Mouse (Mus musculus) megakaryocyte, embryonic 14.5 days (primary cell): Measurements from ENCODE around the gene Sapcd1. TPM values are rescaled to one million over a fixed set of nuclear protein-coding genes. Genes with fewer than 3 reads are reported as not detected.
A peak's percentile ranks its signal among the peaks of the same experiment; 100 is the strongest.

Source experiments
- H3K27me3 ChIP-seq: replicated peaks from 2 replicates; pipeline ENCODE3; 2012; ENCODE audit warnings: inconsistent platforms
- H3K36me3 ChIP-seq: replicated peaks from 2 replicates; pipeline ENCODE3; 2012; ENCODE audit warnings: low read length, inconsistent platforms, mixed read lengths
- H3K4me1 ChIP-seq: 2 replicates; pipeline ENCODE4 v1.6.1; 2012; ENCODE audit warnings: inconsistent platforms
- H3K4me3 ChIP-seq: replicated peaks from 2 replicates; pipeline ENCODE3; 2012; ENCODE audit warnings: moderate library complexity, mild to moderate bottlenecking, inconsistent platforms
- H3K9me3 ChIP-seq: 2 replicates; pipeline ENCODE4 v1.6.1; 2012; ENCODE audit warnings: inconsistent platforms
- FLI1 ChIP-seq: IDR thresholded peaks from 2 replicates; pipeline ENCODE4 v1.6.1; 2012; ENCODE audit warnings: low read length, inconsistent platforms, mixed read lengths
- GATA1 ChIP-seq: IDR thresholded peaks from 3 replicates; pipeline ENCODE4 v1.6.1; 2012; ENCODE audit warnings: mixed read lengths, low read length, inconsistent platforms, borderline replicate concordance
- polyA plus RNA-seq: library from polyadenylated mRNA; stranded (reverse); fragments of >175 nt; gene quantifications from 2 replicates; pipeline ENCODE4 v1.2.3, GENCODE M21; 2012; ENCODE audit warnings: low replicate concordance; ENCODE audit not compliant: insufficient read depth

Sapcd1 gene
- 4.1 and 5.4 TPM in 2 replicates for polyA plus RNA-seq

DNA sequence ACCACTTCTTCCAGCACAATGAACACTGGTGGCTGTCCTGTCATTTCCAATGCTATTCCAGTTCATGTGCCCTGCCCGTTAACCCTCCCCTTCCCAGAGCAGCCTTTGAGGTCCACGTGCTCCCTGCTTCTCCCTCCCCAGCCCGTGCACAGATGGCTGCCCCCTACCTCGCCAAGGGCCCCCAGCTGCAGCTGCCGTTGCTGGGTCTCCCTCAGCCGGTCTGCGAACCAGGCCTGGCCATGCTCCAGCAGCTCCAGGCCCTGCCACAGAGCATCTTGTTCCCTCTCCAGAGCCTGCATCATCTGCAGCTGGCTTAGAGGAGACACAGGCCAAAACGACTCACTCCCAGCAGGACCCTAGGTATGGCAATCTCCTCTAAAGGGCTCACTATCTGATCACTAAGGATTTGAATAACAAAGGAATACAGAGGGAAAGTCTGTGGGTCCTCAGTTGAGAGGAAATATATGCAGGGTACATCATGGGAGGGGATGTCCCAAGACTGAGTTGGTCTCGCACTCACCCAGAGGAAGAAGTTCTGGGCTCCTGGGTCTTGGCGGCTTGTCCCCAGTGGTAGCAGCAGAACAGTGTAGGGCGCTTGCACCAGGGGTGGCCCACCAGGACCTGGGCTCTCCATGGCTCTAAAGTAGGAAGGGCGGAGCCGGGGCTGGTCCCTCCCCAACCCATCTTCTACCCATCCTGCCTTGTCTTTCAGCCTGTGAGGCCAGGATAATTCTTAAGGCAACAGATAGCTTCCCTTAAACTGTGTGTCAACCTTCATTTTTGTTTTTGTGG is at the start of gene Sapcd1:
Gene Sapcd1, minus strand, starts transcription at position 740 of the 792 bp plus-strand sequence.
- H3K36me3 ChIP-seq, result peaks cover 51% of the 10 kb centered on the region
- peaks cover 98% of the 10 kb centered on the region for H3K4me1 ChIP-seq
- peaks cover 2% of the 10 kb centered on the region for H3K27me3 ChIP-seq
- H3K4me3 ChIP-seq, result peak within 1 kb of the TSS; percentile 38
- no peaks in the 10 kb centered on the region for H3K9me3 ChIP-seq
- TF ChIP-seq FLI1 (no peak), GATA1 (no peak)

DNA sequence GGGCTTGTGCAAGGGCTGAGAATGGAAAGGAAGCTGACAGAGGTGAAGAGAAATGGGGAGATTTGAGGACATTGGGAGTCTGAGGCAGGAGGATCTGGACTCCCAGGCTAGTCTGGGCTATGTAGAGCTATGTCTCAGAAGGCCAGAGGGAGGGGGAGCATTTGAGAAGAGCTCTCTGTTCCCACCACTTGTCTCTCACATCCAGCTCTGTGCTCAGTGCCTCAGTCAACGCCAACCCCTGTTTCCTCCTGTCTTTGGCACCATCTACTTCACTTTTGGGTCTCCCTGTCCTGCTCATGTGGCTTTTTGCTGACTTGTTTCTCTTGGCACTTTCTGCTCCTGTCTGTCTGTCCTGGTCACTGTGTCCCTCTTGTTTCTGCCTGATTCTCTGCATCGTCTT is 49.5 kb upstream of the Sapcd1 start:
- 0 out of 2 replicates have a peak, but pooled peaks cover 3% of the 10 kb centered on the region for H3K9me3 ChIP-seq
- H3K4me1 ChIP-seq, result peaks cover 91% of the 10 kb centered on the region
- H3K36me3 ChIP-seq, result peaks cover 77% of the 10 kb centered on the region
- H3K4me3 ChIP-seq, result peak overlapping the region; percentile 66
- TF ChIP-seq FLI1, result no peak
- TF ChIP-seq GATA1, result no peak
- H3K27me3 ChIP-seq, result no peaks in the 10 kb centered on the region

DNA sequence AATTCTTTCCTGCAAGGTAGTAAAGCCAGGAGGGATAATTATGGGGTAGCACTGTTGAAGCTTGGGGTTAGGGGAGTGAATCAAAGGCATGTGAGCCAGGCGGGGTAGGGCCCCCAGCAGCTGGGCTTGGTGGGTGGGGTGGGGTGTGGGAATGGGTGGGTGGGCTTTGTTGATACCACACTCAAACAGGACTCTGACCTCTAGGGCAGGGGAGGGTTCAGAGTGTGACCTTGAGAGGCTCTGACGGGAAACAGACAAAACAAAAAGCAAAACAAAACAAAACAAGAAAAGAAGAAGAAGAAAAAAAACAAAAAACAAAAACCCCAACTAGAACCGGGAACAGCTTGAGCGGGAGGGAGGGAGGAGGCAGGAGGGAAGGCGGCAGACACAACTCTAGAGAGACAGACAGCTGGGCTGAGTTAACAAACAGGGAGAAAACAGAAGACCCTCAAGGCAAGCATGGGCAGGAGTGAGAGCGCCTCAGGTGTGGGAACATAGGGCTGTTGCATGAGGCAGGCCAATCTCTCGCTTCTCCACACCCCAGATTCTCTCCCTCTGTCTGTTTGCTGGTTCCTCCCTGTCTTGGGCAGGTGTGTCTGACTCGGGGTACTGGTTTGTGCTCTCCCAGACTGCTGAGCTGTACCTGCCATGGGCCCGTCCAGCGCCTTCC is 48.8 kb upstream of the Sapcd1 start, which contains the start of gene Ly6g6e:
Gene Ly6g6e, plus strand, starts transcription at position 396 of the 670 bp plus-strand sequence.
- H3K27me3 ChIP-seq, result no peaks in the 10 kb centered on the region
- H3K36me3 ChIP-seq, result peaks cover 78% of the 10 kb centered on the region
- peak within 1 kb of the TSS; percentile 86 for H3K4me3 ChIP-seq
- TF ChIP-seq GATA1 (no peak), FLI1 (no peak)
- peaks cover 91% of the 10 kb centered on the region for H3K4me1 ChIP-seq
- 0 out of 2 replicates have a peak, but pooled peaks cover 3% of the 10 kb centered on the region for H3K9me3 ChIP-seq

DNA sequence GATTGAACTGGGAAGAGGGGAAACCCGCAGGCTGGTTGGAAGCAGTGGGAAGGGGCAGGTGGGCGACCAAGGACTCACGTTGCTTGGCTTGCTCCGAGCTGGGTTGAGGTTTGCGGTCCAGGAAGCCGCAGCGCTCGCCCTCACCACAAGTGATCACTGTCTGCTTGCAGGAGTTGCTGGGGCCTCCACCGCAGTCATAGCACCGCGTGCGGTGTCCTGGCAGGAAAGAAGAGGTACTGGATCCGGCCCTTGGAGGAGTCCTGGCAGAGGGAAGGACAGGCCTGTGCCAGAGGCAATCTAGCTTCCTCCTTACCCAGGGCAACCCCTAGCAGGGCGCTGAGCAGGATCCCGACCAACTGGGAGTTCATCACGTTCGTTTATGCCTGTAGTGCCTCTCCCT is 46.3 kb upstream of the Sapcd1 start:
- TF ChIP-seq FLI1 (no peak), GATA1 (no peak)
- Histone ChIP-seq H3K4me3 (peak overlapping the region; percentile 42), H3K9me3 (0 out of 2 replicates have a peak, but pooled peaks cover 3% of the 10 kb centered on the region), H3K27me3 (peaks cover 4% of the 10 kb centered on the region), H3K4me1 (peaks cover 91% of the 10 kb centered on the region), H3K36me3 (peaks cover 77% of the 10 kb centered on the region)

DNA sequence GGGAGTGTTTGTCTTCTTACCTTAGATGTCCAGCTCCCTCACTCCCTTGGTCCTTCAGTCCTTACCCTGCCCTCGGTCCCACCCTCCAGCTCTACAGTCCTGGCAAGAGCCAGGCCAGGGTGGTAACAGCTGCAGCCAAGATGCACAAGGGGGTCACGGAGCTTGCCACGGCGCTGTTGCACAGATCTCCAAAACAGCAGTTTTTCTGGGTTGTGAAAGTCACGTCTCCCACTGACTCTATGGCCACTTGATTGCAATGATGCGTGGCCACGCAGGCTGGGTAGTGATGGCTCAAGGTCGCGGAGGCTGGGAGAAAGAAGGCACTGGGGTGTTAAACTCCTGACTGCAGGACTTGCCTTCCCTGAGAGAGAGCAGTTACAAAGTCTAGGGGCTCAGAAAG is 43.6 kb upstream of the Sapcd1 start:
- Histone ChIP-seq H3K4me3 (no peak overlapping the region), H3K9me3 (0 out of 2 replicates have a peak, but pooled peaks cover 3% of the 10 kb centered on the region), H3K36me3 (peaks cover 71% of the 10 kb centered on the region), H3K4me1 (peaks cover 91% of the 10 kb centered on the region), H3K27me3 (peaks cover 14% of the 10 kb centered on the region)
- TF ChIP-seq GATA1, result no peak

DNA sequence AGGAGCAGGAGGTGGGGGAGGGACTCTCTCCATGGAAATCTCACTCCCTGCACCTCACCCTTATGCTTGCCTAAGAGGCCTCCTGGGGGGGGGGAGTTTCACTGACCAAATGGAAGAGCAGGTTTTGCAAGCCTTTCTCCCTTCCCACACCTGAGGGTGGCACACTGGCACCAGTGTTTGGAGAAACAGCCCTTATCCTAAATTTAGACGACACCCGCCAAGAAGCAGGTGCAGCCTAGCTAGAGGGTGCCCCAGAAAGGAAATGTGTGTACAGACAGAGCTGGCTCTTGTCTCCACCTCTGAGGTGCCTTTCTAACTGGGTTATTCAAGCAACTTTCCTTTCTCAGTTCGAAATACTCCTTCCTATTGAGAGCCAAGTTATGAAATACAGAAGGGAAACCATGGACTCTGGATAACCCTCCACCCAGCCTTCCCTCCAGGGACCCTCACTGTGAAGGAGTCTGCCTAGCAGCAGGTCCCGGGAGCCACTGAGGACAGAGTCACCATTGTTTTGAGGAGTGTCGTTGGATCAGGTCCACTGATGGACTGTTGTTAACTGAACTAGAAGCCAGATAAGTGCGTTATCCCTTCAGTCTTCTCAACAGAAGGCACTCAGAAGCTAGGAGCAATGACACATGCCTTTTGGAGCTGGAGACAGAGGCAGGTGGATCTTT is 42.9 kb upstream of the Sapcd1 start:
- Histone ChIP-seq H3K4me3 (no peak overlapping the region), H3K9me3 (0 out of 2 replicates have a peak, but pooled peaks cover 3% of the 10 kb centered on the region), H3K36me3 (peaks cover 65% of the 10 kb centered on the region), H3K4me1 (peaks cover 91% of the 10 kb centered on the region), H3K27me3 (peaks cover 16% of the 10 kb centered on the region)
- TF ChIP-seq FLI1 (no peak), GATA1 (no peak)

DNA sequence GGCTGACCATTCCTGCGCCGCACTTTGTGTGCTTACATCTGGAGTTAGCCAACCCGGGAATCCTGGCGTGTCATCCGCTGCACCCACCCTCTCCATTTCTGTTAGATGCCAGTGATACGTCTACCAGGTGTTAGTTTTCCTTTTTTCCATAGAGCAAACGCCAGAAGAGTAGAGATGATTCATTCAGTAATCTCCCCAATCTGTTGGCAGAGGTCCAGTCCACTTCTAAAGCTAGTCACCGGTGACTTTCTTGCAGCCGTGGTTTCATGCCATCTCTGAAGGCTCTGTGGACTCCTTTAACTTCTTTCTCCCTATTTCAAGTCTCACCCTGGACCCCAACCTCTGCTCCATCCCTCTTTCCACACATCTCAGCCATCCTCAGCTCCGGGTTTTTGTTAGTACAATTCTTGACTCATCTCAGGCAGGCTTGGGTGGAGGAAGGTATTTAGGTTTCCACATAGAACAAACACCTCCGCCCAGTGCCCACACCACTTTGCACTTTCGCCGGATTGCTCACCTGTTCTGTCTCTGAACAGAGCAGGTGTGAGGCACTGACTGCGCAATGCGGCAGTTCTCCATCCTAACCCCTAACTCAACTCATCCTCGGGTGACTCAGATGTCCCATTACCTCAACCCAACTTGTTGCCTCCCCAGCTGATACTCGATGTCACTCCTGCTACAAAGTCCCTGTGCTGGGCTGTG is 40.5 kb upstream of the Sapcd1 start:
- Histone ChIP-seq H3K36me3 (peaks cover 69% of the 10 kb centered on the region), H3K4me1 (peaks cover 96% of the 10 kb centered on the region), H3K4me3 (peak overlapping the region; percentile 34), H3K9me3 (no peaks in the 10 kb centered on the region), H3K27me3 (peaks cover 16% of the 10 kb centered on the region)
- TF ChIP-seq GATA1 (no peak), FLI1 (no peak)

DNA sequence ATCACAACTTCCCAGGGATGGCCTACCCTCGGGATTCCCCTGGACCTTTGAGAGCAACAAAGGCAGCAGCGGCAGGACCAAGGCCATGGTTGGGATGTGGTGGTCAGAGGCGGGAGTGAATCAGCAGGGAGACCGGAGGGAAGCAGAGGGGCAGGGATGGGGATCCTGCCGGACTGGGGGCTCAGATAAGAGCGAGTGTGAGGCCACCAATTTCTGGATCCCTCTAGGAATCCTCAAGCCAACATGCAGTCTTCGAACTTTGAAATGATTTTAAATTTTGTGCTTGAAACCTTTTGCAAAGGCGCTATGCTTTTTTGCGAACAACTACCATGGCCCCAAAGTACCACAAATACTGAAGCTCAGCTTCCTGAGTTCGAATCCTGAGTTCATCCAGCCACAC is 38.3 kb upstream of the Sapcd1 start, which contains the start of gene Mpig6b:
Gene Mpig6b, minus strand, starts transcription at position 101 of the 400 bp plus-strand sequence.
- Histone ChIP-seq H3K4me1 (peaks cover 96% of the 10 kb centered on the region), H3K4me3 (peak within 1 kb of the TSS; percentile 94), H3K9me3 (no peaks in the 10 kb centered on the region), H3K27me3 (peaks cover 16% of the 10 kb centered on the region), H3K36me3 (peaks cover 68% of the 10 kb centered on the region)
- TF ChIP-seq GATA1, result 0 out of 3 replicates have a peak, but pooled peaks have one; percentile 17
- TF ChIP-seq FLI1, result no peak
